Mouse (Mus musculus): ENCODE measurements around the gene Glis2.

GRCm38 (mm10) chr16:4586531-4587123 lies 7.9 kb upstream of the Glis2 start:
- TF ChIP-seq CTCF (IDR thresholded peaks at IDR 0.05; ENCODE audit: control insufficient read depth, insufficient read depth, low read length) = no peak
- TF ChIP-seq POLR2A (IDR thresholded peaks at IDR 0.05; ENCODE audit: borderline replicate concordance, control insufficient read depth, low read depth, low read length) = peak; percentile 79; the same call in 1 of the 2 replicates

All from bone marrow, adult 2 months (tissue).